Mouse (Mus musculus) heart, postnatal 0 days (tissue): ENCODE measurements at regions not wholly inside any gene's neighbourhood (a gene's known extent, or its start where the extent isn't known, plus 50 kb on each side); places are given as distances from the start of the nearest gene placed in this dataset.

Experiments
- ATAC-seq: fragments of 200-750 bp; cut with Nextera tagmentation; 2 replicates; pipeline ENCODE4 v1.8.0; 2017; ENCODE audit warnings: low read depth, moderate number of reproducible peaks, moderate library complexity; ENCODE audit not compliant: insufficient read depth
- DNase-seq: peaks from one replicate; pipeline ENCODE4 v3.0.0-alpha.2; 2016; ENCODE audit warnings: low spot score
- H3K27ac ChIP-seq: fragments of 300-500 bp; sonication (generic); 2 replicates; pipeline ENCODE4 v1.5.1; 2014; ENCODE audit warnings: low read depth, mild to moderate bottlenecking
- H3K27me3 ChIP-seq: fragments of 300-500 bp; sonication (generic); 2 replicates; pipeline ENCODE4 v1.6.1; 2014; ENCODE audit warnings: low read length, mixed read lengths; ENCODE audit not compliant: control insufficient read depth, insufficient read depth
- H3K36me3 ChIP-seq: fragments of 300-500 bp; sonication (generic); replicated peaks from 2 replicates; pipeline ENCODE4 v1.6.1; 2014; ENCODE audit warnings: low read length, mixed read lengths; ENCODE audit not compliant: control insufficient read depth, insufficient read depth
- H3K4me1 ChIP-seq: fragments of 300-500 bp; sonication (generic); 2 replicates; pipeline ENCODE4 v1.6.1; 2014; ENCODE audit warnings: antibody characterized with exemption; ENCODE audit not compliant: control insufficient read depth, insufficient read depth
- H3K4me2 ChIP-seq: fragments of 300-500 bp; sonication (generic); 2 replicates; pipeline ENCODE4 v1.6.1; 2014; ENCODE audit warnings: low read depth, mild to moderate bottlenecking, low read length, moderate library complexity
- H3K4me3 ChIP-seq: fragments of 300-500 bp; sonication (generic); 2 replicates; pipeline ENCODE4 v1.5.1; 2014; ENCODE audit warnings: low read depth, low read length
- H3K9ac ChIP-seq: fragments of 300-500 bp; sonication (generic); replicated peaks from 2 replicates; pipeline ENCODE4 v1.6.1; 2014; ENCODE audit warnings: low read depth, low read length, mixed read lengths
- H3K9me3 ChIP-seq: fragments of 300-500 bp; sonication (generic); replicated peaks from 2 replicates; pipeline ENCODE4 v1.6.1; 2016; ENCODE audit warnings: low read length; ENCODE audit not compliant: control insufficient read depth
- CTCF ChIP-seq: IDR thresholded peaks from 2 replicates; pipeline ENCODE4 v1.5.1; 2016; ENCODE audit warnings: antibody characterized with exemption, control low read depth, low read depth
- EP300 ChIP-seq: IDR thresholded peaks from 2 replicates; pipeline ENCODE4 v1.6.1; 2016; ENCODE audit warnings: antibody characterized with exemption, low read depth
- WGBS: fragments of 180-500 bp; shearing (Covaris S2); extraction: QIAGEN DNeasy Blood & Tissue Kit; methylation state at CpG from one replicate; pipeline ENCODE4 v1.1.7; 2014; 5-methylcytosine and 5-hydroxymethylcytosine counted together

- ATAC-seq = no peak
- Histone ChIP-seq H3K4me2 (no peak overlapping the region), H3K9ac (no peak overlapping the region), H3K4me1 (no peaks in the 10 kb centered on the region), H3K4me3 (no peak overlapping the region), H3K27ac (no peak overlapping the region), H3K9me3 (no peaks in the 10 kb centered on the region), H3K36me3 (no peaks in the 10 kb centered on the region), H3K27me3 (no peaks in the 10 kb centered on the region)
- TF ChIP-seq EP300 = no peak
- no peak for TF ChIP-seq CTCF
- WGBS = 80% methylated on average over 1 of the region's 1 CpGs
- no peak for DNase-seq
Observed at GRCm38 (mm10) chr16:53292081-53292480, 838.2 kb upstream of the Alcam start.

GRCm38 (mm10) chr16:53282014-53282413 is 828.1 kb upstream of the Alcam start:
- no peak overlapping the region for H3K4me2 ChIP-seq
- DNase-seq (no peak), ATAC-seq (no peak)
- no peak for TF ChIP-seq CTCF
- TF ChIP-seq EP300 = no peak
- no peak overlapping the region for H3K27ac ChIP-seq
- H3K4me3 ChIP-seq = no peak overlapping the region
- no peaks in the 10 kb centered on the region for H3K9me3 ChIP-seq
- H3K4me1 ChIP-seq = no peaks in the 10 kb centered on the region
- WGBS = 63% methylated on average over 2 of the region's 2 CpGs
- H3K27me3 ChIP-seq = no peaks in the 10 kb centered on the region
- no peaks in the 10 kb centered on the region for H3K36me3 ChIP-seq
- no peak overlapping the region for H3K9ac ChIP-seq

- H3K27me3 ChIP-seq = no peaks in the 10 kb centered on the region
- WGBS = 7% methylated on average over 3 of the region's 3 CpGs
- no peaks in the 10 kb centered on the region for H3K9me3 ChIP-seq
- no peak for ATAC-seq
- no peaks in the 10 kb centered on the region for H3K4me1 ChIP-seq
- no peak overlapping the region for H3K4me3 ChIP-seq
- DNase-seq = peak; percentile 41
- no peak overlapping the region for H3K4me2 ChIP-seq
- no peaks in the 10 kb centered on the region for H3K36me3 ChIP-seq
- H3K9ac ChIP-seq = no peak overlapping the region
- no peak overlapping the region for H3K27ac ChIP-seq
- TF ChIP-seq CTCF (peak; percentile 83), EP300 (no peak)
Observed at GRCm38 (mm10) chr16:53266116-53266515, 812.2 kb upstream of the Alcam start.

- DNase-seq (no peak), ATAC-seq (no peak)
- no peak overlapping the region for H3K27ac ChIP-seq
- H3K36me3 ChIP-seq = no peaks in the 10 kb centered on the region
- no peaks in the 10 kb centered on the region for H3K9me3 ChIP-seq
- TF ChIP-seq CTCF = 0 out of 2 replicates have a peak, but pooled peaks have one; percentile 11
- no peak for TF ChIP-seq EP300
- no peak overlapping the region for H3K9ac ChIP-seq
- WGBS = 58% methylated on average over 1 of the region's 1 CpGs
- H3K4me3 ChIP-seq = no peak overlapping the region
- no peaks in the 10 kb centered on the region for H3K27me3 ChIP-seq
- H3K4me1 ChIP-seq = no peaks in the 10 kb centered on the region
- H3K4me2 ChIP-seq = no peak overlapping the region
Observed at GRCm38 (mm10) chr16:53245365-53245764, 791.5 kb upstream of the Alcam start.

GRCm38 (mm10) chr16:53242126-53242537 is 788.3 kb upstream of the Alcam start:
- Histone ChIP-seq H3K4me3 (no peak overlapping the region), H3K9me3 (no peaks in the 10 kb centered on the region), H3K27me3 (no peaks in the 10 kb centered on the region), H3K4me1 (no peaks in the 10 kb centered on the region), H3K36me3 (no peaks in the 10 kb centered on the region), H3K27ac (no peak overlapping the region), H3K4me2 (no peak overlapping the region), H3K9ac (no peak overlapping the region)
- no peak for DNase-seq
- 77% methylated on average over 3 of the region's 3 CpGs for WGBS
- no peak for TF ChIP-seq CTCF
- TF ChIP-seq EP300 = no peak
- ATAC-seq = no peak

GRCm38 (mm10) chr16:53218886-53219285 is 765.0 kb upstream of the Alcam start:
- Histone ChIP-seq H3K4me1 (no peaks in the 10 kb centered on the region), H3K36me3 (no peaks in the 10 kb centered on the region), H3K4me3 (no peak overlapping the region), H3K9ac (no peak overlapping the region), H3K27ac (no peak overlapping the region), H3K4me2 (no peak overlapping the region), H3K27me3 (no peaks in the 10 kb centered on the region), H3K9me3 (no peaks in the 10 kb centered on the region)
- TF ChIP-seq CTCF (no peak), EP300 (no peak)
- ATAC-seq (no peak), DNase-seq (no peak)
- whole genome bisulfite sequencing = 77% methylated on average over 4 of the region's 4 CpGs
